Mouse (Mus musculus) neural tube, embryonic 11.5 days (tissue): ENCODE data around the gene Plekhm3. TPM values are rescaled to one million over a fixed set of nuclear protein-coding genes. Genes with fewer than 3 reads are reported as not detected.

ENCODE experiments used
- ATAC-seq: fragments of 200-750 bp; cut with Nextera tagmentation; 2 replicates; pipeline ENCODE4 v1.8.0; 2017; ENCODE audit warnings: moderate number of reproducible peaks, mild to moderate bottlenecking, moderate TSS enrichment, moderate library complexity; ENCODE audit not compliant: insufficient read depth, low FRiP score, low TSS enrichment
- DNase-seq: peaks from one replicate; pipeline ENCODE4 v3.0.0-alpha.2; 2015; ENCODE audit warnings: low spot score
- H3K27ac ChIP-seq: fragments of 300-500 bp; sonication (generic); 2 replicates; pipeline ENCODE4 v1.5.1; 2014; ENCODE audit warnings: low read depth, mild to moderate bottlenecking, low read length
- H3K27me3 ChIP-seq: fragments of 300-500 bp; sonication (generic); 2 replicates; pipeline ENCODE4 v1.6.1; 2014; ENCODE audit warnings: mild to moderate bottlenecking, low read length, mixed read lengths; ENCODE audit not compliant: control insufficient read depth, insufficient read depth
- H3K36me3 ChIP-seq: fragments of 300-500 bp; sonication (generic); 2 replicates; pipeline ENCODE4 v1.6.1; 2014; ENCODE audit warnings: mild to moderate bottlenecking, low read length, moderate library complexity, mixed read lengths; ENCODE audit not compliant: control insufficient read depth, insufficient read depth
- H3K4me1 ChIP-seq: fragments of 300-500 bp; sonication (generic); 2 replicates; pipeline ENCODE4 v1.6.1; 2014; ENCODE audit warnings: low read length, mixed read lengths; ENCODE audit not compliant: control insufficient read depth, insufficient read depth
- H3K4me2 ChIP-seq: fragments of 300-500 bp; sonication (generic); 2 replicates; pipeline ENCODE4 v1.6.1; 2014; ENCODE audit warnings: low read depth, mild to moderate bottlenecking, moderate library complexity
- H3K4me3 ChIP-seq: fragments of 300-500 bp; sonication (generic); 2 replicates; pipeline ENCODE4 v1.5.1; 2014; ENCODE audit warnings: low read depth, low read length
- H3K9ac ChIP-seq: fragments of 300-500 bp; sonication (generic); 2 replicates; pipeline ENCODE4 v1.6.1; 2014; ENCODE audit warnings: mild to moderate bottlenecking, low read length
- H3K9me3 ChIP-seq: fragments of 300-500 bp; sonication (generic); 2 replicates; pipeline ENCODE4 v1.6.1; 2016; ENCODE audit warnings: low read length; ENCODE audit not compliant: control insufficient read depth
- WGBS: fragments of 180-500 bp; shearing (Covaris S2); extraction: QIAGEN DNeasy Blood & Tissue Kit; methylation state at CpG from one replicate; pipeline ENCODE4 v1.1.7; 2014; 5-methylcytosine and 5-hydroxymethylcytosine counted together
- polyA plus RNA-seq: library from polyadenylated mRNA; unstranded; fragments of >200 nt; fragmentation: Nextera tagmentation; extraction: Ambion mirVana; gene quantifications from 2 replicates; pipeline ENCODE4 v1.2.1, GENCODE M21; 2014

Plekhm3 gene
- polyA plus RNA-seq, 1 experiment from 2014 or later = 8.4 TPM

DNA sequence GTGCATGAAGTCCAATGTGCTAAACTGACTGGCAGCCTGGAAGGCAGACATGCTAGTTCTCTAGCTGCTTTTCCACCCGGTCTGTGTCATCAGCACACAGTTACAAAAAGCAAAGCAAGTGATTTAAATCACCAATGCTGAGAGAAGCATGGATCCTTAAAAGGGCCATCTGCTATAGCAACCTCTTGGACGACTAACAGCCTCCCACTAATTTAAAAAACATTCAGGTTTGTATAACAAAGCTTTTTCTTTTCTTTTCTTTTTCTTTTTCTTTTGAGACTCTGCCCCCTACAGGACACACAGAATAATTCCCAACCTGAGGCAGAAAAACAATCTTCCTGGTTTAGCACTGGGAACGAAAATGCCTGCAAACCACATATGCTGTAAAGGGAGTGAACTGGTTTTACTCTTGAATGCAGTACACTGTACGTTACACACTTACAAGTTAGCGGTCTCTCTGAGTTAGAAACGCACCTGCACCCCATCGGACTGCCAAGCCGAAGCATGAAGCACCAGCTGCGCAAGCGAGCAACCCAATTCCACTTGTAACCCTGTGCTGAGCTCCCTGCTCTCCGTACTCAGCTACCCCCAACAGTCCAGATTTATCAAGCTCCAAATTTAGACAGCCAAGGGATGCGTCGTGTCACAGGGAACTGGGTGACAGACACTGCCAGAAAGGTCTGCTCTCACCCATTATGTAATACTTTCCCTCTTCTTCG is 37.7 kb downstream of the Plekhm3 start:
- H3K4me2 ChIP-seq = no peak overlapping the region
- H3K36me3 ChIP-seq = no peaks in the 10 kb centered on the region
- H3K27me3 ChIP-seq = peaks cover 6% of the 10 kb centered on the region
- H3K9ac ChIP-seq = no peak overlapping the region
- no peak overlapping the region for H3K27ac ChIP-seq
- DNase-seq = peak; percentile 19
- no peak overlapping the region for H3K4me3 ChIP-seq
- no peak; the same call in 1 of the 2 replicates for ATAC-seq
- 58% methylated on average over 14 of the region's 14 CpGs for WGBS
- H3K9me3 ChIP-seq = no peaks in the 10 kb centered on the region
- H3K4me1 ChIP-seq = peaks cover 3% of the 10 kb centered on the region; the same call in 1 of the 2 replicates

DNA sequence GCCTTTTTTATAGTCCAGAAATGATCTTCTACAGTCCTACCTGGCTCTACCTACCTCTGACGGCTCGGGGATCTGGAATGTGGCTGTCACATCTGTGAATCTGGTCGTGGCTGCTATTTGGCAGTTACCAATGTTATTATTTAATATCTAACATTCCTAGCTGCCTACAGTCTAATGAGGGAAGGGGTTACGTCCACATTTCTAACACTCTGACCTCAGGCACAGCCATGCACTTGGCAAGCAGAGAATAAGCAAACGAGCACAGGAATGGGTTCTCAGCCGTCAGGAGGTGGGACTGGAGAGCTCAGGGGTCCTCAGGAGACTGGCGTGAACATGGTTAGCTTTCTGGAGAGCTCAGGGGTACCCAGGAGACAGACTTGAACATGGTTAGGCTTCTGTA is 38.7 kb downstream of the Plekhm3 start:
- 84% methylated on average over 7 of the region's 7 CpGs for WGBS
- H3K27me3 ChIP-seq = peaks cover 6% of the 10 kb centered on the region

DNA sequence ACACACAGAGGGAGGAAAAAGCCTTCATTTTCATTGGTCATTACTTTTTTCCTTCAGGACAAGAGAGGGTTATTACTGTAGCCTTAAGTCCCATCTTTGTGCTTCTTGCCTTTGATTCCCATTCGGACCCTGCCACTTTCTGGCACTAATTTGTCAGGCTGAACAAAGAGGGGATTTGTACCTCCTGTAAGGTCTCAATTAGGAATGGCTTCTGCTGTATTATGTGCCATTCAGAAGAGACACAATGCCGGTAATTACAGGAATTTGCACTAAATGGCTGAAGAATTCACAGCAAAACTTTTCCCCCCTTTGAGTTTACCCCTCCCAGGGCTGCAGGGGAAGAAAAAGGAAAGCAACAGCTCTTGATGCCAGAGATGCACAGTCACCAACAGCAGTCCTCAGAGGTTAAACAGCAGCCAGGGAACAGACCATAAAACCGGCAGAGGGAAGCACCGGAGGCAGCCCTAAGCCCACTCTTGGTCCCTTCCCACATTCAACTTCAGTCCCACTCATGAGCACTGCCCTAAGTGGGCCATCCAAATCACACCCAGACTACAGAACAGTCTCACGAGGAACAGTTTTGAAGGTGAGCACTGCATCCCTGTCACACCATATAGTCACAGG is 39.6 kb downstream of the Plekhm3 start:
- Histone ChIP-seq H3K9me3 (no peaks in the 10 kb centered on the region), H3K36me3 (no peaks in the 10 kb centered on the region), H3K4me3 (no peak overlapping the region), H3K9ac (no peak overlapping the region), H3K4me2 (no peak overlapping the region), H3K27ac (no peak overlapping the region), H3K27me3 (peaks cover 6% of the 10 kb centered on the region), H3K4me1 (peaks cover 3% of the 10 kb centered on the region; the same call in 1 of the 2 replicates)
- 18% methylated on average over 5 of the region's 5 CpGs for WGBS
- DNase-seq (no peak), ATAC-seq (peak; percentile 45; the same call in 1 of the 2 replicates)

More for the DNA sequence above, 38.7 kb downstream of the Plekhm3 start:
- DNase-seq (no peak), ATAC-seq (no peak)
- Histone ChIP-seq H3K36me3 (no peaks in the 10 kb centered on the region), H3K4me1 (peaks cover 3% of the 10 kb centered on the region; the same call in 1 of the 2 replicates), H3K4me3 (no peak overlapping the region), H3K27ac (no peak overlapping the region), H3K4me2 (no peak overlapping the region), H3K9me3 (no peaks in the 10 kb centered on the region), H3K9ac (no peak overlapping the region)

DNA sequence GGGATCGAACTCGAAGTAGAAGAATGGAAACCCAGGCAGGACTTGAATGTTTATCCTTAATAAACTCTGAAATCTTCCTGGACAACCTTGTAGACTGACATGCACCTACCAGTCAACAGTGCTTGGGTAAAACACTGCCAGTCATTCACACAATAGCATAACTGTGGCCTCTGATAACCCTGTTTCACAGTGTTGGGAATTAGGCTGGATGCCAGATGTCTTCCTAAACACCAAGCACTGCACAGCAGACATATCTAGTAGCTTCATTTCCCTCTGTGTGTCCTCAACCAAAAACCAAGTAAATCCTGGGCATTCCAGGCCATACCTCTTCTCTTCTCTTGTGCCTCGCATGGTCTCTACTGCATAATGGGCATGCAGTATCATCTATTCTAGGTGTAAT is 42.3 kb downstream of the Plekhm3 start:
- no peak overlapping the region for H3K9ac ChIP-seq
- H3K27me3 ChIP-seq = peaks cover 6% of the 10 kb centered on the region
- H3K4me1 ChIP-seq = peaks cover 3% of the 10 kb centered on the region; the same call in 1 of the 2 replicates
- H3K9me3 ChIP-seq = no peaks in the 10 kb centered on the region
- no peak for DNase-seq
- no peaks in the 10 kb centered on the region for H3K36me3 ChIP-seq
- no peak for ATAC-seq
- no peak overlapping the region for H3K4me2 ChIP-seq
- H3K27ac ChIP-seq = no peak overlapping the region
- 91% methylated on average over 3 of the region's 3 CpGs for WGBS
- H3K4me3 ChIP-seq = no peak overlapping the region

DNA sequence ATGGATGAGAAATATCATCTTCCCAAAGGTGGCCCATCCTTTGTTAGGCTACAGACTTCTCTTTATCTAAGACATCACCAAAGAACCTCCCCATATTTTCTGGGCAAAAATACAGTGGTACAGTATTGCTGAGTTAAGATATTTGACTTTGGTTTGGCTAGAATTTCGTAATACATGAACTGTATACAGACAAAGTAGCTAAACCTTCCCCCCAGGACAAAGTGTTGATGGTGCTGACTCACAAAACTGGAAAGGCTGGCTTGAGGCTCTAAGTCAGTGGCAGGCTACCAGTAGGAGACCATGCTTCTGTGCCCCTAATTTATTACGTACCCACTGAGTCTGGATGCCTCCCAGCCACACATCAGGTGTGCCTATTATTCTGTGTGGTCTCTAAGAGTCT is 48.9 kb downstream of the Plekhm3 start:
- Histone ChIP-seq H3K27me3 (no peaks in the 10 kb centered on the region), H3K4me3 (no peak overlapping the region), H3K4me1 (no peaks in the 10 kb centered on the region), H3K36me3 (no peaks in the 10 kb centered on the region), H3K9me3 (no peaks in the 10 kb centered on the region), H3K9ac (no peak overlapping the region), H3K27ac (no peak overlapping the region), H3K4me2 (no peak overlapping the region)
- WGBS = 93% methylated on average over 2 of the region's 2 CpGs
- ATAC-seq (no peak), DNase-seq (no peak)

DNA sequence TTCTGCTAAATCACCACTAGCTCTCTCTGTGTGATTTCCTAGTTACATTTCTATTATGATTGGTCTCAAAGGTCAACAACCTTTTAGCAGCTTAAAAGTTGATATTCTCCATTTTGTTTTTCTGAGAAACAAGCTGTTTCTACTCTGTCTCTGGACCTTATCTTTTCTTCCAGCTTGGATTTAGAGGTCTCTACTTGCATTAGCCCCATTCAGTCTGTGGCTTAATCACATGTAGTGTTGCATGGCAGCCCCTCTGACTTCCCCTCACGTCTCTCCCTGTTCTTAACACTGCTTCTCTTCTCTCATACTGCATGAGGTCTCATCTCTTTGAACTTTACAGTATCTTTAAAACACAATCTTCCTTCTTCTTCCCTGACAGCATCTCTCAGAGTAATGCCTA is 50.4 kb downstream of the Plekhm3 start:
- no peaks in the 10 kb centered on the region for H3K9me3 ChIP-seq

DNA sequence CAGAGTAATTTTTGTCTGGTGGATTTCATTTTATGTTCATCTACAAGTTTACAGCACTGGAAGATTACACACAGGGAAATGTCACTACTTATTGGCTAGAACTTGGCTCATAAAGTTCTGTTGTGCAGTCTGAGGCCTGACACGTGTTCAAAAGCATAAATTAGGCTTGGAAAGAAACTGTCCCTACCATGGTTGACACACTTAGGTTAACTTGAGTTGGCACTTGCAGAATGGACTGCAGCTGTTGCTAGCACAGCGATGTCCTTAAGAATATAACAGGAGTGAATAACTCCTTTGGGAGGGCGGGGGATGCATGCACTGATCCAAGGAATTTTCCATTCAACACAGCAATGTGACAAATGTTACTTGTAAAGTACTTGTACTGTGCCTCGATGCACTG is 53.2 kb downstream of the Plekhm3 start:
- H3K4me2 ChIP-seq = no peak overlapping the region
- no peaks in the 10 kb centered on the region for H3K36me3 ChIP-seq
- 84% methylated on average over 4 of the region's 4 CpGs for WGBS
- H3K4me1 ChIP-seq = no peaks in the 10 kb centered on the region
- H3K27me3 ChIP-seq = no peaks in the 10 kb centered on the region
- H3K9ac ChIP-seq = no peak overlapping the region
- no peaks in the 10 kb centered on the region for H3K9me3 ChIP-seq
- no peak for ATAC-seq
- H3K4me3 ChIP-seq = no peak overlapping the region
- no peak for DNase-seq
- H3K27ac ChIP-seq = no peak overlapping the region

More for the DNA sequence above, 50.4 kb downstream of the Plekhm3 start:
- DNase-seq = no peak
- H3K4me2 ChIP-seq = no peak overlapping the region
- no peaks in the 10 kb centered on the region for H3K4me1 ChIP-seq
- WGBS = 65% methylated on average over 1 of the region's 1 CpGs
- no peaks in the 10 kb centered on the region for H3K36me3 ChIP-seq
- no peak overlapping the region for H3K4me3 ChIP-seq
- H3K27me3 ChIP-seq = no peaks in the 10 kb centered on the region
- H3K9ac ChIP-seq = no peak overlapping the region
- H3K27ac ChIP-seq = no peak overlapping the region
- ATAC-seq = no peak

DNA sequence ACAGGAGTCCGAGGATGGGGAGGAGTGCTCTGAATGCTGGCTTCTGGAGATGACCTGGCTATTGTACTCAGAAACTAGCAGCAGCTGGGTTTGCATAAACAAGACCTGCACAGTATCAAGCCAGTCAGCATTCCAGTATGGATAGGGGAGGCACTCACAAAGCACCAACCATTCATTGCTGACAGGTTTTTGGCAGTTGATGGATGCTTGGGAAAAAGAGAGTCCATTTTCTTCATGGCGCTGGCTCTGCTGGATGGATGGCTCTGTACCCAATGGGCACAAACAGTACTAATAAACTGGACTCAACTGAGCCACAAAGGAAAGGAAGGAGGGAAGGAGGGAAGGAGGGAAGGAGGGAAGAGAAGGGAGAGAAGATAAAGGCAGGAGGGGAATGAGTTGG is 53.8 kb downstream of the Plekhm3 start:
- H3K36me3 ChIP-seq = no peaks in the 10 kb centered on the region
- H3K9me3 ChIP-seq = no peaks in the 10 kb centered on the region
- no peak overlapping the region for H3K27ac ChIP-seq
- DNase-seq (no peak), ATAC-seq (no peak)
- no peak overlapping the region for H3K9ac ChIP-seq
- H3K4me2 ChIP-seq = no peak overlapping the region
- no peak overlapping the region for H3K4me3 ChIP-seq
- 83% methylated on average over 2 of the region's 2 CpGs for WGBS
- H3K4me1 ChIP-seq = no peaks in the 10 kb centered on the region
- H3K27me3 ChIP-seq = no peaks in the 10 kb centered on the region

DNA sequence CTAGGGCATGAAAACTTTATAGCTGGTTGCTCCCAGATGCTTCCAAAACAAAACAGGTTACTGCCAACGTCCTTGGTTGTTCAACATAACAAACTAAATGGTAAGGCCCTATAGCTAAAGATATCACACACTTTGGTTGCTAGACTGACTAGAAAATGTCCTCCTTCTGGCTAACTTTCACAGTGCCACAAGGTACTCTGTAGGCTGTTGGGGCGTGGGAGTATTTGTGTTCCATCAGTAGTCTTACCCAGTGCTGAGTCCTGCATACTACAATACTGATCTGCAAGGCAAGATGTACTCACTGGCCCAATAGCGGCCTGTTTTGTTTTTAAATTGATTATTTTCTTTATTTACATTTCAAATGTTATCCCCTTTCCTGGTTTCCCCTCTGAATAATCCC is 56.9 kb downstream of the Plekhm3 start:
- Histone ChIP-seq H3K9me3 (no peaks in the 10 kb centered on the region), H3K27me3 (no peaks in the 10 kb centered on the region), H3K36me3 (no peaks in the 10 kb centered on the region), H3K27ac (no peak overlapping the region), H3K4me3 (no peak overlapping the region), H3K9ac (no peak overlapping the region), H3K4me1 (no peaks in the 10 kb centered on the region), H3K4me2 (no peak overlapping the region)
- WGBS = 84% methylated on average over 3 of the region's 3 CpGs
- no peak for DNase-seq
- no peak for ATAC-seq
